Mouse (Mus musculus): ENCODE data around the gene Vps9d1. TPM values are rescaled to one million over a fixed set of nuclear protein-coding genes. Genes with fewer than 3 reads are reported as not detected.
A peak's percentile ranks its signal among the peaks of the same experiment; 100 is the strongest.

Gene Vps9d1
- total RNA-seq (2014; rRNA removed) (5.6 and 6.6 TPM in 2 replicates), polyA plus RNA-seq (2012; rRNA removed) (40.9 and 48.8 TPM in 2 replicates)

GRCm38 (mm10) chr8:123254099-123254885 is at the start of gene Vps9d1, which contains the start of gene Zfp276:
Gene Vps9d1, minus strand, starts transcription at chr8:123254348.
Gene Zfp276, plus strand, starts transcription at chr8:123254195.
- H3K27me3 ChIP-seq (ENCODE audit: control insufficient read depth, insufficient read depth, low read length) = no peaks in the 10 kb centered on the region
- H3K79me2 ChIP-seq (ENCODE audit: control insufficient read depth, insufficient read depth, low read length) = peaks cover 22% of the 10 kb centered on the region; the same call in 1 of the 2 replicates
- H3K36me3 ChIP-seq (ENCODE audit: control insufficient read depth, insufficient read depth, low read length) = peaks cover 21% of the 10 kb centered on the region
- peak within 1 kb of the TSS; percentile 92 for H3K27ac ChIP-seq (replicated peaks; ENCODE audit: insufficient read depth, low read depth, low read length)
- peak within 1 kb of the TSS; percentile 99 for H3K4me3 ChIP-seq (ENCODE audit: insufficient read depth, low read depth, low read length)
- peak; percentile 70 for DNase-seq (ENCODE audit: extremely low read depth, low read depth, low spot score)
- peak within 1 kb of the TSS; percentile 99 for H3K9ac ChIP-seq (ENCODE audit: low read depth, low read length)
- peaks cover 10% of the 10 kb centered on the region for H3K4me1 ChIP-seq (ENCODE audit: control insufficient read depth, insufficient read depth, low read length)
- TF ChIP-seq POLR2A (IDR thresholded peaks at IDR 0.05; ENCODE audit: extremely low read depth, insufficient read depth, low read length) (peak; percentile 87), CTCF (IDR thresholded peaks at IDR 0.05; ENCODE audit: low read depth, low read length) (no peak)
- under 1% methylated on average over 99 of the region's 99 CpGs for WGBS

DNA sequence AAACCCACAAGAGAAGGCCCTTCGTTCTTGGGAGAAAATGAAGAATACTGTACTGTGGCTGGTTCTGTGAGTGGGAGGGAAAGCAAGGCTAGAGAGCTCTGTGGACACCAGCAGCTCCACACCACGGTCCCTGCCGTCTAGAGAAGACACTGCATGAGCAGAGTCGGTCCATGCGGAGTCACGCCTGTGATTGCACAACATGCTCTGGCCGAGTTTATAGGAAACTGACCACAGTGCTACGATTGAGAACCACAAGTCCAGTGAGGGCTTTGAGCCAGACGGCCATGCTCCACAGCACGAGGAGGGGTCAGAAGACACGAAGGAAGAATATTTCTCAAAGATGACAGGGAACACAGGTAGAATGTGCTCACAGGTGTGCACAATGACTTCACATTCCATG is 44.2 kb upstream of the Vps9d1 start:
- DNase-seq (ENCODE audit: extremely low read depth, low read depth, low spot score) = peak; percentile 84
- no peaks in the 10 kb centered on the region for H3K4me1 ChIP-seq (ENCODE audit: control insufficient read depth, insufficient read depth, low read length)
- no peak overlapping the region for H3K4me3 ChIP-seq (ENCODE audit: insufficient read depth, low read depth, low read length)
- no peaks in the 10 kb centered on the region for H3K36me3 ChIP-seq (ENCODE audit: control insufficient read depth, insufficient read depth, low read length)
- H3K79me2 ChIP-seq (ENCODE audit: control insufficient read depth, insufficient read depth, low read length) = no peaks in the 10 kb centered on the region
- TF ChIP-seq CTCF (IDR thresholded peaks at IDR 0.05; ENCODE audit: low read depth, low read length) = peak; percentile 49
- no peak for TF ChIP-seq POLR2A (IDR thresholded peaks at IDR 0.05; ENCODE audit: extremely low read depth, insufficient read depth, low read length)
- no peak overlapping the region for H3K27ac ChIP-seq (replicated peaks; ENCODE audit: insufficient read depth, low read depth, low read length)
- no peak overlapping the region for H3K9ac ChIP-seq (ENCODE audit: low read depth, low read length)
- 23% methylated on average over 11 of the region's 11 CpGs for WGBS
- no peaks in the 10 kb centered on the region for H3K27me3 ChIP-seq (ENCODE audit: control insufficient read depth, insufficient read depth, low read length)

DNA sequence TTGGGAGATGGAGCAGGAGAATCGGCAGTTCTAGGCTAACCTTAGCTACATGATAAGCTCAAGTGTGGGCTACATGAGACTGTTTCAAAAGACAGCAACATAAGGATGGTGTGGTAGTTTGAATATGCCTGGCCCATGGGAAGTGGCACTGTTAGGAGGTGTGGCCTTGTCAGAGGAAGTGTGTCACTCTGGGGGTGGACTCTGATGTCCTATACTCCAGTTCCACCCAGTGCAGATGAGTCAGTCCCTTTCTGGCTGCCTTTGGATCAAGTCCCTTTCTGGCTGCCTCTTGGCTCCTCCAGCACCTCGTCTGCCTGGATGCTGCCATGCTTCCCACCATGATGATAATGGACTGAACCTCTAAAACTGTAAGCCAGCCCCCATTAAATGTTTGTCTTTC is 38.6 kb upstream of the Vps9d1 start:
- no peaks in the 10 kb centered on the region for H3K79me2 ChIP-seq (ENCODE audit: control insufficient read depth, insufficient read depth, low read length)
- H3K27me3 ChIP-seq (ENCODE audit: control insufficient read depth, insufficient read depth, low read length) = no peaks in the 10 kb centered on the region
- no peaks in the 10 kb centered on the region for H3K36me3 ChIP-seq (ENCODE audit: control insufficient read depth, insufficient read depth, low read length)
- TF ChIP-seq POLR2A (IDR thresholded peaks at IDR 0.05; ENCODE audit: extremely low read depth, insufficient read depth, low read length) (no peak), CTCF (IDR thresholded peaks at IDR 0.05; ENCODE audit: low read depth, low read length) (no peak)
- H3K4me1 ChIP-seq (ENCODE audit: control insufficient read depth, insufficient read depth, low read length) = peaks cover 13% of the 10 kb centered on the region
- DNase-seq (ENCODE audit: extremely low read depth, low read depth, low spot score) = peak; percentile 78
- peak overlapping the region; percentile 22; the same call in 1 of the 2 replicates for H3K9ac ChIP-seq (ENCODE audit: low read depth, low read length)
- H3K27ac ChIP-seq (replicated peaks; ENCODE audit: insufficient read depth, low read depth, low read length) = peak overlapping the region; percentile 88
- H3K4me3 ChIP-seq (ENCODE audit: insufficient read depth, low read depth, low read length) = no peak overlapping the region
- WGBS = 47% methylated on average over 2 of the region's 2 CpGs

DNA sequence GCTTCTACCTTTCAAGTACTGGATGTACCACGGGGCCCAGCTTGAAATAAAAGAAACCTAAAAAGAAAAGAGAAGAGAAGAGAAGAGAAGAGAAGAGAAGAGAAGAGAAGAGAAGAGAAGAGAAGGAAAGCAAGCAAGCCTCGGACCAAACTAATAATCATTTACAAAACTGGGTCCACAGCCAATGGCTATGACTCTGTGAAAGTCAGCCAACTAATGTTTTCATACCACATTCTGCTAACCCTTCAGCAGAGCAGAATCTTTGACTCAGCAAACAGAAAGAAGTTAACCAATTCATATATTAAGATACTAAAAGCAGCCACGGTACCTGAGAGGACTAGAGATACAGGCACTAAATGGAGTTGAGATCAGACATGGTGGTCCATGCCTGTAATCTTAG is 38.1 kb upstream of the Vps9d1 start:
- Histone ChIP-seq H3K4me1 (ENCODE audit: control insufficient read depth, insufficient read depth, low read length) (peaks cover 13% of the 10 kb centered on the region), H3K79me2 (ENCODE audit: control insufficient read depth, insufficient read depth, low read length) (no peaks in the 10 kb centered on the region), H3K27ac (replicated peaks; ENCODE audit: insufficient read depth, low read depth, low read length) (peak overlapping the region; percentile 88), H3K4me3 (ENCODE audit: insufficient read depth, low read depth, low read length) (no peak overlapping the region), H3K27me3 (ENCODE audit: control insufficient read depth, insufficient read depth, low read length) (no peaks in the 10 kb centered on the region), H3K9ac (ENCODE audit: low read depth, low read length) (peak overlapping the region; percentile 22; the same call in 1 of the 2 replicates), H3K36me3 (ENCODE audit: control insufficient read depth, insufficient read depth, low read length) (no peaks in the 10 kb centered on the region)
- TF ChIP-seq POLR2A (IDR thresholded peaks at IDR 0.05; ENCODE audit: extremely low read depth, insufficient read depth, low read length) (no peak), CTCF (IDR thresholded peaks at IDR 0.05; ENCODE audit: low read depth, low read length) (no peak)
- WGBS = 29% methylated on average over 3 of the region's 3 CpGs
- peak; percentile 89 for DNase-seq (ENCODE audit: extremely low read depth, low read depth, low spot score)

GRCm38 (mm10) chr8:123291716-123292115 is 37.6 kb upstream of the Vps9d1 start:
- Histone ChIP-seq H3K36me3 (ENCODE audit: control insufficient read depth, insufficient read depth, low read length) (no peaks in the 10 kb centered on the region), H3K27me3 (ENCODE audit: control insufficient read depth, insufficient read depth, low read length) (no peaks in the 10 kb centered on the region), H3K9ac (ENCODE audit: low read depth, low read length) (no peak overlapping the region), H3K4me3 (ENCODE audit: insufficient read depth, low read depth, low read length) (no peak overlapping the region), H3K27ac (replicated peaks; ENCODE audit: insufficient read depth, low read depth, low read length) (peak overlapping the region; percentile 65), H3K4me1 (ENCODE audit: control insufficient read depth, insufficient read depth, low read length) (peaks cover 13% of the 10 kb centered on the region), H3K79me2 (ENCODE audit: control insufficient read depth, insufficient read depth, low read length) (no peaks in the 10 kb centered on the region)
- 0 out of 2 replicates have a peak, but pooled peaks have one; percentile 20 for TF ChIP-seq POLR2A (IDR thresholded peaks at IDR 0.05; ENCODE audit: extremely low read depth, insufficient read depth, low read length)
- no peak for TF ChIP-seq CTCF (IDR thresholded peaks at IDR 0.05; ENCODE audit: low read depth, low read length)
- peak; percentile 97 for DNase-seq (ENCODE audit: extremely low read depth, low read depth, low spot score)
- WGBS = 22% methylated on average over 8 of the region's 8 CpGs

- Histone ChIP-seq H3K27ac (replicated peaks; ENCODE audit: insufficient read depth, low read depth, low read length) (no peak overlapping the region), H3K79me2 (ENCODE audit: control insufficient read depth, insufficient read depth, low read length) (no peaks in the 10 kb centered on the region), H3K9ac (ENCODE audit: low read depth, low read length) (no peak overlapping the region), H3K36me3 (ENCODE audit: control insufficient read depth, insufficient read depth, low read length) (no peaks in the 10 kb centered on the region), H3K27me3 (ENCODE audit: control insufficient read depth, insufficient read depth, low read length) (no peaks in the 10 kb centered on the region), H3K4me1 (ENCODE audit: control insufficient read depth, insufficient read depth, low read length) (peaks cover 13% of the 10 kb centered on the region), H3K4me3 (ENCODE audit: insufficient read depth, low read depth, low read length) (no peak overlapping the region)
- DNase-seq (ENCODE audit: extremely low read depth, low read depth, low spot score) = no peak
- TF ChIP-seq CTCF (IDR thresholded peaks at IDR 0.05; ENCODE audit: low read depth, low read length) = no peak
- no peak for TF ChIP-seq POLR2A (IDR thresholded peaks at IDR 0.05; ENCODE audit: extremely low read depth, insufficient read depth, low read length)
- 69% methylated on average over 8 of the region's 8 CpGs for WGBS
These were observed 36.5 kb upstream of the Vps9d1 start for GRCm38 (mm10) chr8:123290679-123291078.
